Mouse (Mus musculus) liver, postnatal 0 days (tissue): Measurements from ENCODE around the gene Myo18b. TPM values are rescaled to one million over a fixed set of nuclear protein-coding genes. Genes with fewer than 3 reads are reported as not detected.

Experiments used
- ATAC-seq: fragments of 200-750 bp; cut with Nextera tagmentation; 2 replicates; pipeline ENCODE4 v1.8.0; 2017; ENCODE audit warnings: mild to moderate bottlenecking, moderate library complexity
- DNase-seq: peaks from one replicate; pipeline ENCODE4 v3.0.0-alpha.2; 2016
- H3K27ac ChIP-seq: fragments of 300-500 bp; sonication (generic); 2 replicates; pipeline ENCODE4 v1.5.1; 2014; ENCODE audit warnings: antibody characterized with exemption, moderate library complexity, mild to moderate bottlenecking, low read depth
- H3K27me3 ChIP-seq: fragments of 300-500 bp; sonication (generic); 2 replicates; pipeline ENCODE4 v1.6.1; 2014; ENCODE audit warnings: low read length, control low read depth, mixed read lengths; ENCODE audit not compliant: insufficient read depth
- H3K36me3 ChIP-seq: fragments of 300-500 bp; sonication (generic); replicated peaks from 2 replicates; pipeline ENCODE4 v1.6.1; 2014; ENCODE audit warnings: mild to moderate bottlenecking, control low read depth, low read length, moderate library complexity, mixed read lengths; ENCODE audit not compliant: insufficient read depth
- H3K4me1 ChIP-seq: fragments of 300-500 bp; sonication (generic); 2 replicates; pipeline ENCODE4 v1.6.1; 2014; ENCODE audit warnings: antibody characterized with exemption, mild to moderate bottlenecking, control low read depth; ENCODE audit not compliant: insufficient read depth
- H3K4me2 ChIP-seq: fragments of 300-500 bp; sonication (generic); 2 replicates; pipeline ENCODE4 v1.6.1; 2014; ENCODE audit warnings: low read depth, mild to moderate bottlenecking, low read length, moderate library complexity, mixed read lengths
- H3K4me3 ChIP-seq: fragments of 300-500 bp; sonication (generic); 2 replicates; pipeline ENCODE4 v1.5.1; 2014; ENCODE audit warnings: low read depth, low read length
- H3K9ac ChIP-seq: fragments of 300-500 bp; sonication (generic); replicated peaks from 2 replicates; pipeline ENCODE4 v1.6.1; 2014; ENCODE audit warnings: mild to moderate bottlenecking, moderate library complexity
- H3K9me3 ChIP-seq: fragments of 300-500 bp; sonication (generic); 2 replicates; pipeline ENCODE4 v1.6.1; 2016; ENCODE audit warnings: mild to moderate bottlenecking, control low read depth, low read length, mixed read lengths
- CTCF ChIP-seq: sonication (generic); IDR thresholded peaks from 2 replicates; pipeline ENCODE4 v1.5.1; 2016; ENCODE audit warnings: antibody characterized with exemption, low read depth
- EP300 ChIP-seq: IDR thresholded peaks from 2 replicates; pipeline ENCODE4 v1.6.1; 2016; ENCODE audit warnings: antibody characterized with exemption, low read depth, mild to moderate bottlenecking
- WGBS: fragments of 180-500 bp; shearing (Covaris S2); extraction: QIAGEN DNeasy Blood & Tissue Kit; methylation state at CpG from one replicate; pipeline ENCODE4 v1.1.7; 2014; ENCODE audit not compliant: insufficient replicate concordance; 5-methylcytosine and 5-hydroxymethylcytosine counted together
- polyA plus RNA-seq: library from polyadenylated mRNA; unstranded; fragments of >200 nt; fragmentation: Nextera tagmentation; extraction: Ambion mirVana; gene quantifications from 2 replicates; pipeline ENCODE4 v1.2.1, GENCODE M21; 2015

The Myo18b gene
- polyA plus RNA-seq, 1 experiment from 2014 or later, result not detected

DNA sequence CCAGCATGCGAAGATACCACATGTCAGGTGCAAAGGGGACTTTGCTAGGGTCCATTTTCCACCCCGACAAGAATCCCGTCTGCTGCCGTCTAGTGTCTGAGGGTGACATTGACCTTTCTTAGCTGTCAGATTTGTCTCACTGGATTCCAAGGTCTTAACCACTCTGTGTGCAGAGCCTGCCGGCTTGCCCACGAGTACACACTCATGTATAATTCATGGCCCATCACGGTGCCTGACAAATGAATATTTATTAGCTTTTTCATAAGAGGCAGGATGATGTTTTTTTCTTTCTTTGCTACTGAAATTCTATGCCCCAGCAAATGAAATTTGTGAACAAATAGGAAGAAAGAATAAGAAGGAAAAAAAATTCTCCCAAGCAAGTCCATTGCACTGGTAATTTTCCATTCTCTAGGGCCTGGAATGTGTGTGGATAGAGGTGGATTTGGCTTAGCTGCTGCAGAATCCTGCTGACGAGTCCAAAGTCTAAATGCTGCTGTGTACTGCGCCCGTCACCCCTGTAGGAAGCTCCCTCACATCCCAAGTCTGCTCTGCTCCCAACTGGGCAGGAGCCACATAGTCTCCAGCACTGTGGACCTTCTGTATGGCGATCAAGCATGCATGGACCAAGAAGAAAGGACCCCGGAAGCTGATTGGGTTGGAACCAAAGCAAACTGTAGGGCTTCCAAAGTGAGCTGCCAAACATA lies 70.9 kb downstream of the Myo18b start:
- H3K9me3 ChIP-seq, result no peaks in the 10 kb centered on the region
- no peaks in the 10 kb centered on the region for H3K4me1 ChIP-seq
- no peak overlapping the region for H3K4me3 ChIP-seq
- H3K4me2 ChIP-seq, result no peak overlapping the region
- no peak overlapping the region for H3K27ac ChIP-seq
- H3K27me3 ChIP-seq, result no peaks in the 10 kb centered on the region
- H3K9ac ChIP-seq, result no peak overlapping the region
- no peak for TF ChIP-seq CTCF
- no peak for TF ChIP-seq EP300
- DNase-seq, result no peak
- WGBS, result 68% methylated on average over 12 of the region's 12 CpGs
- H3K36me3 ChIP-seq, result no peaks in the 10 kb centered on the region
- ATAC-seq, result no peak

DNA sequence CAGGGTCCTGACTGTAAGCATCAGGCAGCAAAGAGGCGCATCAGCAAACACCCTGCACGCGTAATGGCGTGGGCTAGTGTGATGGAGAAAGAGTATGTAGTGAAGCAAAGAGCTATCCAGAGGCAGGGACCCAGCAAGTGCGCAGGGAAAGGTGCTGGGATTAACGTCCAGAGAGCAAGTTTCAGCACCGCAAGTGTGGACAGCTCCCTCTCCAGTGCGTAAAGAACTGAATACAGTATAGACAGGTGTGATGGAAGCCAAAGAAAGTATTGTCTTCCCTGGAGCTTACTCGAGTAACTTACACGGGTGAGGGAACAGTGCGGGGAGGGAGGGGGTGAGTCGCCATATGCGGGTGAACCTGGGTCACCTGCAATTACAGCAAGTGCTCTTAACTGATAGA lies 71.8 kb downstream of the Myo18b start:
- Histone ChIP-seq H3K4me1 (no peaks in the 10 kb centered on the region), H3K36me3 (no peaks in the 10 kb centered on the region), H3K27me3 (no peaks in the 10 kb centered on the region), H3K4me3 (no peak overlapping the region), H3K4me2 (no peak overlapping the region), H3K27ac (no peak overlapping the region), H3K9ac (no peak overlapping the region), H3K9me3 (no peaks in the 10 kb centered on the region)
- ATAC-seq (no peak), DNase-seq (peak; percentile 44)
- WGBS, result 39% methylated on average over 13 of the region's 13 CpGs
- no peak for TF ChIP-seq CTCF
- no peak for TF ChIP-seq EP300

GRCm38 (mm10) chr5:112822426-112822825 lies 73.7 kb downstream of the Myo18b start:
- H3K9ac ChIP-seq, result no peak overlapping the region
- H3K4me3 ChIP-seq, result no peak overlapping the region
- H3K27ac ChIP-seq, result no peak overlapping the region
- ATAC-seq (no peak), DNase-seq (no peak)
- no peaks in the 10 kb centered on the region for H3K4me1 ChIP-seq
- no peak for TF ChIP-seq CTCF
- no peak for TF ChIP-seq EP300
- no peak overlapping the region for H3K4me2 ChIP-seq
- WGBS, result 52% methylated on average over 3 of the region's 3 CpGs
- H3K36me3 ChIP-seq, result no peaks in the 10 kb centered on the region
- no peaks in the 10 kb centered on the region for H3K27me3 ChIP-seq
- no peaks in the 10 kb centered on the region for H3K9me3 ChIP-seq

DNA sequence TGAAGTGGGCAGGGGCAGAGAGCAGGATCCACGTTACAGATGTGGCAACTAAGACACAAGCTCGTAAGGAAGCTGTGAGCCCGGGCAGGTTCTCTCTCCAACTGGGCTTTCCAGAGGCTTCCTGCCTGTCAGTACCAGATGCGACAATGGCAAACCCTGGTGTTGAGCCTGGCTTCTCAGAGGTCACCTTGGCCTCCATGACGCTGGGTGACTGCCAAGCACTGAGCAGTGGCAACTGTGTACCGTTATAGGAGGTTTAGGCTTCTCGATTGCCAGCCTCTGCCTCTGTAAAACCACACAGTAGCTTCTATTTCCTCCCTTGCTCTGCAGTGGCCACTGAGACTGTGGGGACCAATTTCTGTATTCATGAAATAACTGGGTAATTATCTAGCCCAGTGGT lies 81.1 kb downstream of the Myo18b start:
- no peak overlapping the region for H3K9ac ChIP-seq
- ATAC-seq (no peak), DNase-seq (no peak)
- TF ChIP-seq EP300 (no peak), CTCF (no peak)
- WGBS, result 71% methylated on average over 7 of the region's 7 CpGs
- no peaks in the 10 kb centered on the region for H3K27me3 ChIP-seq
- no peaks in the 10 kb centered on the region for H3K36me3 ChIP-seq
- no peak overlapping the region for H3K4me3 ChIP-seq
- H3K9me3 ChIP-seq, result no peaks in the 10 kb centered on the region
- H3K4me1 ChIP-seq, result no peaks in the 10 kb centered on the region
- H3K4me2 ChIP-seq, result no peak overlapping the region
- H3K27ac ChIP-seq, result no peak overlapping the region

DNA sequence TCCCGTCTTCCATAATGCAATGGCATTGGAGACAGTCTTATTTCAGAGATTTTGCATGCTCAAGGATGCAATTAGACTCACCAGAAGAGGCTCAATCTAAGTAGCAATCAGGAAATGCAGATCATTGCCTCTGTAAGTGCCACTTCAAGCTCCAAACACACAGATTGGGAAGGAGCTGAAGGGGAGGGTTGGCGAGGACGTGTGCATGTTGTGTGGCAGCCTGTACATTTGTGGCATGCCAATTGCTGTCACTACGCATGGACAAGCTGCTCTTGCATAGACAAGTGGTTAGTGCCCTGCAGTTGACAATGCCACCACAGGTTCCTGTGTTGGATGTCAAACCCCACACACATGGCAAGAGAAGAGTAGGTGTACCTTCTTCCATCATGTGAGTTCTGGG lies 88.5 kb downstream of the Myo18b start:
- ATAC-seq, result no peak
- 75% methylated on average over 4 of the region's 4 CpGs for WGBS
- no peak overlapping the region for H3K9ac ChIP-seq

GRCm38 (mm10) chr5:112796086-112796485 lies 100.1 kb downstream of the Myo18b start:
- Histone ChIP-seq H3K9me3 (no peaks in the 10 kb centered on the region), H3K9ac (no peak overlapping the region), H3K4me3 (no peak overlapping the region), H3K4me1 (no peaks in the 10 kb centered on the region), H3K4me2 (no peak overlapping the region), H3K27ac (no peak overlapping the region), H3K27me3 (no peaks in the 10 kb centered on the region), H3K36me3 (no peaks in the 10 kb centered on the region)
- no peak for ATAC-seq
- no peak for TF ChIP-seq EP300
- no peak for TF ChIP-seq CTCF
- no peak for DNase-seq
- WGBS, result 73% methylated on average over 7 of the region's 7 CpGs

More for the DNA sequence above, 88.5 kb downstream of the Myo18b start:
- TF ChIP-seq EP300 (no peak), CTCF (no peak)
- no peak overlapping the region for H3K4me3 ChIP-seq
- H3K4me1 ChIP-seq, result no peaks in the 10 kb centered on the region
- no peak overlapping the region for H3K4me2 ChIP-seq
- H3K27me3 ChIP-seq, result no peaks in the 10 kb centered on the region
- no peaks in the 10 kb centered on the region for H3K9me3 ChIP-seq
- no peaks in the 10 kb centered on the region for H3K36me3 ChIP-seq
- no peak for DNase-seq
- H3K27ac ChIP-seq, result no peak overlapping the region
